In genomic region chr7:140681651-140682050, GRCm38 (mm10) we compare ENCODE assay signal across 34 mouse cellular contexts. TPM values are rescaled to one million over a fixed set of nuclear protein-coding genes. Genes with fewer than 3 reads are reported as not detected.
"Had no signal": no experiment of that assay in that cellular context is flagged by ENCODE, and none has a peak within 500 bp of the region (broad histone marks: within the 10 kb centered on the region; RNA-seq: fewer than 3 reads in every experiment).

TSS of gene Olfr45 (plus strand) at chr7:140681951.

- H3K4me3 ChIP-seq: embryonic facial prominence, embryonic 10.5 days; embryonic facial prominence, embryonic 12.5 days; embryonic facial prominence, embryonic 13.5 days; embryonic facial prominence, embryonic 15.5 days; erythroblast, embryonic 14.5 days; forebrain, embryonic 10.5 days; forebrain, embryonic 12.5 days; forebrain, embryonic 13.5 days; forebrain, embryonic 15.5 days; gastrocnemius, adult 2 months; heart, adult 2 months had no signal

- H3K27ac ChIP-seq: embryonic facial prominence, embryonic 10.5 days; embryonic facial prominence, embryonic 12.5 days; embryonic facial prominence, embryonic 13.5 days; embryonic facial prominence, embryonic 15.5 days; forebrain, embryonic 10.5 days; forebrain, embryonic 12.5 days; forebrain, embryonic 13.5 days; forebrain, embryonic 15.5 days; gastrocnemius, adult 2 months; heart, adult 2 months had no signal

- H3K4me1 ChIP-seq: embryonic facial prominence, embryonic 10.5 days; embryonic facial prominence, embryonic 12.5 days; embryonic facial prominence, embryonic 13.5 days; embryonic facial prominence, embryonic 15.5 days; forebrain, embryonic 10.5 days; forebrain, embryonic 12.5 days; forebrain, embryonic 13.5 days; forebrain, embryonic 15.5 days had no signal

- DNase-seq: cerebellum, adult 8-10 months; cerebellum, adult 9-10 months; cerebellum, adult 9-11 months; cerebellum, postnatal 10 days; cerebellum, postnatal 14 days; cerebellum, postnatal 25 days; cerebellum, postnatal 36 days; embryo, embryonic 11 days; forebrain, postnatal 0 days; gastrocnemius, adult 2 months; gastrocnemius, postnatal 10 days; gastrocnemius, postnatal 14 days; gastrocnemius, postnatal 25 days; gastrocnemius, postnatal 36 days; heart, adult 11 months; heart, adult 18-20 months; heart, adult 2 months had no signal

RNA-seq across cellular contexts. Expression of gene Olfr45, which starts in this region (rescaled TPM):
- polyA plus RNA-seq: cortical plate, adult 2 months; embryonic facial prominence, embryonic 10.5 days; embryonic facial prominence, embryonic 11.5 days; embryonic facial prominence, embryonic 12.5 days; embryonic facial prominence, embryonic 13.5 days; embryonic facial prominence, embryonic 14.5 days; embryonic facial prominence, embryonic 15.5 days; erythroblast, embryonic 14.5 days; forebrain, embryonic 10.5 days; forebrain, embryonic 11.5 days; forebrain, embryonic 12.5 days; forebrain, embryonic 13.5 days; forebrain, embryonic 14.5 days; forebrain, embryonic 15.5 days; forebrain, embryonic 16.5 days; forebrain, postnatal 0 days; frontal cortex, adult 2 months; gonadal fat pad, adult 2 months; heart, adult 2 months had no signal
